Mouse (Mus musculus) common myeloid progenitor, adult 5-6 weeks (primary cell): ENCODE data around the gene Gfi1. TPM values are rescaled to one million over a fixed set of nuclear protein-coding genes. Genes with fewer than 3 reads are reported as not detected.
A peak's percentile ranks its signal among the peaks of the same experiment; 100 is the strongest.

Source experiments
- ATAC-seq: replicated peaks from 2 replicates; pipeline ENCODE4 v1.8.0; 2016; ENCODE audit warnings: low read depth, mild to moderate bottlenecking, moderate TSS enrichment, inconsistent platforms; ENCODE audit not compliant: poor library complexity, severe bottlenecking
- total RNA-seq: library from RNA; stranded (forward); fragments of 200-1000, 187-1606 nt; gene quantifications from 2 replicates; pipeline ENCODE4 v1.2.3, GENCODE M21; 2017

Gfi1 gene
- total RNA-seq = 9.0 and 9.8 TPM in 2 replicates

DNA sequence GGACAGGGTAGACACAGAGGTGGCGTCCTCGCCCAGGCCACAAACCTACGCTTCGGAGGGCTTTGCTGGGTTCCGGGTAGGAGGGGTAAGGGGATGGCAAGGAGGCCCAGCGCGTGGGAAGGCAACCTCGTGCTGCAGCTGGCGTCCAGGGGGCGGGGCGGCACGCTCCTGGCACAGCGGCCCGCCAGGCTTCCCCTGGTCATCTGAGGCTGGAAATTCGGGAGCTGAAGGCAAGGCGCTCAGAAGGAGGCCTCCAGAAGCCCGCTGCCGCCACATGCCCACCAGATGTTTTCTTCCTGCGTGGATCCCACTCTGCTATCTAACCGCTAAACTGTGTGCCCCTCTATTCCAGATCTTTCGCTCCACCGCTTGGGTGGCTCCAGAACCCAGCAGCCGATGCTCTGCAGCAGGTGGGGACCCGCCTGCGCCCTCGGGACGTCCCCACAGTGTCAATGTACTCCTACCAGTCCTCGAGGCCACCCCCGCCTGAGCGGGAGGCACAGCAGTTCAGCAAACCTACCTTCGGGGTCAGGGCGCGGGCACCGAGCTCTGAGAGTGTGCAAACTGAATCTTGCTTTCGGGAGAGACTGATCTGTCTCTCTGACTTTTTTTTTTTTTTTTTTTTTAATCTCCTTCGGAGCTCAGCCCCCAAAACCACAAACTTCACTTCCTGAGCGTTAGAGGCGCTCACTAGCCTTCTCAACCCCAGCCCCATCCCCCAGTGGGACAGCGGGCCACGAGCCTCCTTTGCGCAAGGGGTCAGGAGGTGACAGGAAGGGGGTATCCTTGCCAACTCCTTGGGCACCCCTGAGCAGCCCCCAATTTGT lies at the start of gene Gfi1:
Gene Gfi1 (minus strand): TSS at position 602 of the 827 bp plus-strand sequence.
- peak; percentile 52 for ATAC-seq

DNA sequence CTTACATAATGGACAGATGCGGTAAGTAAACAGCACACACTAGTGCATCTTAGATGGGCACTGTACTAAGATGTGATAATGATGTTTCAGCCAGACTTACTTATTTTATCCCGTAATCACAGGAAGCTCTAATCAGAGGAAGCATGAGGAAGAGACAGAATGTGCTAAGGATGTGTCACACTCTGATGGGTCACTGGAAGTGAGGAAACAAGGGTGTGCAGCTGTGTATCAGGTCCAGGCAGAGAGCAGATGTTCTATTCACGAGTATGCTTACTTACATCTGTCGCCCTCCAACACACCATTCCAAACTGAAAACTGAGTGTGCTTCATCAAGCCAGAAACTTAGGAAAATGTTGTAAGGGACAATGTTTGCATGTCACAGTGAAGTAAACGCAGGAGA lies 46.2 kb upstream of the Gfi1 start:
- ATAC-seq = 0 out of 2 replicates have a peak, but pooled peaks have one; percentile 17

DNA sequence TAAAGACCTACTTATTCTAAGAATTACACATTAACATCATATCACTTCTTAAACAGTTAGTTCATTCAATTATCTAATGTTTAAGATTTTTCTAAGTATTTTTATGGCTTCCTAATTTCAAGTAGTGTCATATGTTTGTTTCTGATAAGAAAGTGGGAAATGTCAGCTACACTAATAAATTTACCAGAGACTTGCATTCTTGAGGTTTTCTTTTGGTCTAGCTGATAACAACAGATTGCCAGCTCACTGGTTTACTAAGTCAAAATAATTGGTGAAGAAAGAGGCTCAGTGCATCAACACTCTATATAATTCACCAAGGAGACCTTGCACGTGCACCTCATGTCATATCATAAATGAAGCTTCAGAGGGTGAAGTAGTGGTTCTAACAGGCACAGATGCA lies 42.4 kb upstream of the Gfi1 start:
- ATAC-seq = peak; percentile 78

DNA sequence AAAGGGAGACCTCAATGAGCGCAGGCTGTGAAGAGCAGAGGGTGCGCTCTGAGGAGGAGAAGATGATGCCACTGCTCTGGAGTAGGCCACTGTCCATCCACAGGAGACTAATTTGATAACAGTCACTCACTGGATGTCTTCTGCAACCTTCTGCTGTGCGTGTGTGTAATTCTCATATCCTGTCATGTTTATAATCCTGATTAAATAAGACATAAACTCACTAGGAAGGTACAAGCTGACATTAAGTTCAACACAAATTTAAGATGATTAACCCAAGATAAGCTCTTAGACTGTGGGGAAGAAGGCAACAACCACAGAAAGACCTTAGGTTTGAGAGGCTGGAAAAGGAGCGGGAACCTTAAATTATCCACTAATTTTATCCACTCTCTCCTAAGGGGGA lies 40.1 kb upstream of the Gfi1 start:
- no peak for ATAC-seq

DNA sequence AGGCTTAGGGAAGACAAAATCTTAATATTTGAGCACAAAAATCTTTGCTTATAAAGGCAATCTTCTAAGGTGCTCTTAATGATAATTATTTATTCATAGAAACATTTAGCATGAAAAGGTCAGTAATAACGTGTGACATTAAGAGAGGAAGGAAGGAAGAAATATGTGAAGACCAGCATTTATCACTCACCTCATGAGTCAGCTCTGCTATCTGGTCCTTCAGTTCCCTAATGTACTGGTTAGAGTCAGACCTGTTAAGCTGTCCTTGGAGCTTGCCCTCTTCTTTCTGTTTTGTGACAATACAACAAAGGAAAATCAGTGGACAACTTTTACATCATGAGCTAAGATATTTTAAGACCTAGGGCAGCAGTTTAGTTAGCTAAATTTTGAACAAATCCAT lies 38.6 kb upstream of the Gfi1 start:
- ATAC-seq = no peak

DNA sequence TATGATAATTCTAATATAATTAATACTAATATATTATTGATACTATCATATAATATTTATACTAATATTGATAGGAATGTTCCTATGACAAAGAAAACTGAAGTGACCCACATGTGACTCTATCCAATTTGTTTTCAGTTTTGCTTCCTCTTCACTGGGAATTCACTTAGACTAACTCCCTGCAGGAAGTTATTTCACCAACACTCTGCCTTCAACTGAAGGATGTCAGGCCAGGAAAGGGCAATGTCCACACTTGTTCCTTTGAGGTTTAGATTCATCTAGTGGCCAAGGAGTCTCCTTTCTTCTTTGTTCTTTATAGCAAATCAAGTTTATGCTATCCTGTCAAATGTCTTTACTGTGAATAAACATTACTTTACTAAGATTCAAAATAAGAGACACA lies 37.8 kb upstream of the Gfi1 start:
- ATAC-seq = no peak

DNA sequence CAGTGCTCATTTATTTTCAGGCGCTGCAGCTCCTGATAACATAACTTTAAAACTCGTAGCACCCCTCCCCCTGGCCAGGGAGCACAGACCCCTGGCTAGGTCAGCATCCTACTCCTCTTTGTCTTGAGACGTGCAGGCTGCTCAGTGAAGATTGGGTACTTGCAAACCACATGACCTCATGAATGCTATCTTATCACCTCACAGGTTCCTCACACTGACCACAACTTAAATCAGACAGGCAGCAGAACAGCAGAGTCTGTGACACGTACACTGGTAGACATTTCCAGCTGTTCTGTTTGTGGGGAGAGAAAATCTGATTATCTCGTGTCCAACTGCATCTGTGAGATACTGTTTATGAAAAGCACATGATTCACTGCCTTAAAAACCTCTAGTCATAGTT lies 33.3 kb upstream of the Gfi1 start:
- ATAC-seq = peak; percentile 97

DNA sequence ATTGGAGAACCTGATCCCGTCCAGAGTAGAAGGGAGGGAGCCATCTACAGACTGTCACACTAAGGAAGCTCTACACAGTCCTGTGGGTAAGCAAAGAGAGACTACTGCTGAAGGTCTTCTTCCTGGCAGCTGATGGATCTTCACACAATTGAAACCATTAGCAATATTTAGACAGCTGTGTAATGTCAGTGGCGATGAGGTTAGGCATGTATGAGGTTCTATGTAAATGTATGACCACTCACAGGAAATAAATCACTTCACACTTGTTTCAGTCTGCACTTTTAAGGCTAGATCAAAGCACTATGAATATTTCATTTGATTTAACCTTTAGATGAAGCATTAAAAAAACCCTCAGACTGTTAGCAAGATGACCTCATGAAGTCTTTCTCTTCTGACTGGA lies 30.2 kb upstream of the Gfi1 start:
- no peak for ATAC-seq

DNA sequence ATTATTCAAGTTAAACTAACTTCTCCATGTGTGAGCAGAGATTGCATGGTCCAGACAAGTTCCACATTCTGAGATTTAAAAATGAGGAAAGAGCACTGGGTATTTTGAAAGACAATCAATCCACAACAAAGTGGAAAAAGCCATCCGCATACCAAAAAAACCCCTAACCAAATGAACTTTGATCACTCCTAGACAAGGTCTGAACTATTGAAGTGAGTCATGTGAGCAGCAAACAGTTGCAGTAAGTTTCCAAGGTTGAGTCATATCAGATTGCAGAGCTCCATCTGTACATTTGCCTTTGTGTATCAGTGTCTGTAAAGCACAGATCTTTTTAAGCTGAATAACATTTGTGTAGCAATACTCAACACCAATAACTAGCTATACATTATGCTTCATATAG lies 28.9 kb upstream of the Gfi1 start:
- ATAC-seq = no peak

DNA sequence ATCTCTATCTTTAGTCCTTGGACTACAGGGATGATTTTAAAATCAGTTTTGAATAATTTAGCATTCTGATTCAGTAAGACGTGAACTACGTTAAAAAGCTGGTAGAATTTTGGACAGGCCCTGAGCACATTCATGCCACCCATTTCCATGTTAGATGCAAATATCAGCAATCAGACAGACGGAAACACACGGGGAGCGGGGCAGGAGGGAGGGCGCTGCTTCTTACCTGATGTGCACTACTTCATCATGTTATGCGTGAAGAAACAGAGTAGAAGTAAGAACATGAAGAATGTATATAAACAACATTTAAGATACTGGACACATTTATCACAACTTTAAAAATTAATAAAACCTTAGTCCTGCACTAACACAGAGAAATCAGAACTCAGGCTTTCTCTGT lies 27.8 kb upstream of the Gfi1 start:
- ATAC-seq = no peak

DNA sequence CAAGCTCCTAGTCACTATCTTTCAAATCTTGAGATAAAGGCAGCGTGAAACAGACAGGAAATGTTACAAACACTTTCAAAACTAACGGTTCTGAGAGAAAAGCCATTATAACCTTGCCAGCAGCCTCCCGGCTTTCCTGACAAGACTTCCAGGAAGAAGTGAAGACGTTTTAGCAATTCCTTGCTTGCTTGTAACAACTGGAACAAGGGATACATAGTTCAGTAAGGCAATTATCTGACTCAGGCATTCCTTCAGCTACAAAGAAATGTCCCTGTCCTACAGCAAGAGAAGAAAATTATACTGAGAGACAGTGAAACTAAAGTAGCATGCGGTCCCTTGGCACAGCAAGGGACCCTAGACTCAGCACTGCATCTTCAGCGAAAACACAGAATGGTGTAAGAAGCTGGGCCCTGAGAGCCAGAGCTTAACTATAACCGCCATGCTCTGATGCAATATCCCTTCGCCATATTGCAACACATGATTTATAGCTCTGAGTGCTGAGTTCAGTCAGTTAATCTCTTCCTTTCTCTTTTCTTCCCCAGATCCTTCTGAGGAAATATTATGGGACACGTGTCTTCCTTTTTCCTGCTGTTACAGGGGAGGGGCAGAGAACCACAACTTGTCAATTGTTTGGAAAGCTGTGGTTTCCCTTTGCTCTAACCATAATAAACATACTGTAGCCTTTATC lies 23.5 kb upstream of the Gfi1 start:
- ATAC-seq = peak; percentile 95

DNA sequence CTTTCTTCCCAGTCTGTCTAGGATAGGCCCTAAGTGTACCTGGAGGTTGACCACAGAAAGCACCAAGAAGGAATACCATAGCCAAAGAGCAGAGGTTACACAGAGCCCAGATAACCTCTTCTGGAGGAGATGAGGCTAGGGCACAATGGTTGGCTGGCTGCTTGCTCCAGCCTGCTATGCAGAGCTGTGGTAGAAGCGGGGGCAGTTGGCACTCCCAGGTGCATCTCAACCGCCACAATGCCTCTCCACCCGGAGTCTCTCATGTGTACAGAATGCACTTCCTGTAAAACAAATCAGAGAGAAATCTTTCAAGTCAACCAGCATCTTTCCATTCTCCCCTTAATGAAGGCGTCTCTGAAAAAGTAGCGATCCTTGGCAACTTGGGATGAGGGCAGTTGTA lies 13.2 kb upstream of the Gfi1 start:
- no peak for ATAC-seq

DNA sequence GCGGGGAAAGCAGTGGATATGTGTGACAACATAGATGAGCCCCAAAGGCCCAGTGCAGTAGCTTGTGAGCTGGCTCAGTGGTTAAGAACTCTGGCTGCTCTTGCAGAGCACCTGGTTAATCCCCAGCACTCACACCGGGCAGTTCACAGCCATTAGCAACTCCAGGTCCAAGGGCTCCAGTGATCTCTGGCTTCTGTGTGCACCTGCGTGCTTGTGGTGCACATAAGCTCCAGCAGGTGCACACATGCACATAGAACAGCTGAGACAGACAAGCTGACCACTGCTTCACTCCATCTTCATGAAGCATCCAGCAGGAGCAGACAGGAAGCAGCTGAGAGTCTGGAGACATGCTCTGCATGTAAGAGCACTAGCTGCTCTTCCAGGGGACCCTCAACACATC lies 12.5 kb upstream of the Gfi1 start:
- ATAC-seq = no peak

DNA sequence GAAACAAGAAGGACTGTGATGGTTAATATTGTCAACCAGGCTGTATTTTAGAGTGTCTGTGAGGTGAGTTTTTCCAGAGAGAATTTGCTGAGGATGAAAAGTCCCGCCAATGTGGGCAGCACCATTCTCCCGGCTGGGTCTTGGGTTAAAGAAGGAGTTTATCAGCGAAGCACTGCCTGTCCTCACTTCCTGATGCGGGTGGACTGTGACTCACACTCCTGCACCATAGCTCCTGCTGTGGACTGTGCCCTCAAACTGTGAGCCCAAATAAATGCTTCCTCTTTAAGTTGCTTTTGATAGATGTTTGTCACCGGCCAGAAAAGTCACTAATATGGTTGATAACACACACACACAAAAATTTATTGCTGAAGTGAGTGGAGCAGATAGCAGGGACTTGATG lies 10.3 kb upstream of the Gfi1 start:
- ATAC-seq = no peak

DNA sequence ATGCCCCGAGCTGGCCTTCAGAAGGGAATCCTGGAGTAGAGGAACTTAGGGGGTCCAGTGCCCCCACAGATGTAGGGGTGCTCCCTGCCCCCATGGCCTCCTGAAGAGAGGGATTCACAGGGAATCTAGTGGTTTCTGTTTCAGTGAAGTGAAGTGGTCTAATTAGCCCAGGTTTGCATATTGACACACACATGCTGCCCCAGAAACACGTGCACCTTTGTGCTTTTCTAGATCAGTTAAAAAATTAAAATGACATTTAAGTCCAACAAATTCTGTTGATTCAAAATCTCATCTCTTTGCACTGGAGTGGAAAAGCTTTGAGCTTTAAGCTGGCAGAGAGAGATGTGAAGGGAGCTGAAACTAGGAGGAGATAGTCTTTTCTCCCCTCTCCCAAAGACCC lies 6.0 kb upstream of the Gfi1 start:
- ATAC-seq = no peak

DNA sequence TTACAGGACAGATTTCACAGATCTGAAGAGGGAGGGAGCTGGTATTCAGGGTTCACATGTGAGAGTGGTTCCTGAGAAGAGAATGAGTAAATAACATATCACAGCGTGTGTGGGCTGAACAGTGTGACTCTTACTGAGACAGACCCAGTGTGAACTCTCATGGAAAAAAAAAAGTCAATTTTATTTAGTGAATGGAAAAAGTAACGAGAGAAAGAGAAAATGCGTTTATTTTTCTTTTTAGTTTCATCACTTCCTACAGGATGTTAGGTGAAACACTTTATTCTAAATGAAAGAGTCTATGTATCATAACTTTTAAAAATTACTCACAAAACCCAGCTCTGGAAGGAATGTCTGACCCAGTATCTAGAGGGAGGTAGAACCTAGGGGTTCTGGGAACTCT lies 5.6 kb upstream of the Gfi1 start:
- ATAC-seq = no peak

DNA sequence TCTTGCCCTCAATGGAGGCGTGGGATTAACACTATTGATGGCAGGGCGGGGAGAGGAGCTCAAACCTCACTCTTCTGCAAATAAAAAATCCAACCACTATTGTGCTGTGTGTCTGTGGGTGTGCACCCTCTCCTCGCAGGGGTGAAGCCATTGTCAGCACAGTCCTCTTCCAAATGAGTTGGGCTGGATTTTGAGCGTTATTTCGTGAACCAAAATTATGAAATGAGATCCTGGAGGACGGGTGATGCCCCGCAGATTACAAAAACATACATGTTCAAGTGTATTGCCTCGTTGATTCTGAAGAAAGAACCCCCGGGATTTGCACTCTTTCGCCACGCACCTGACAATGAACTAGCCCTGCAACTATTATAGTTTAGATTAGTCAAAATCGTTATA lies 1.2 kb upstream of the Gfi1 start:
- no peak for ATAC-seq

DNA sequence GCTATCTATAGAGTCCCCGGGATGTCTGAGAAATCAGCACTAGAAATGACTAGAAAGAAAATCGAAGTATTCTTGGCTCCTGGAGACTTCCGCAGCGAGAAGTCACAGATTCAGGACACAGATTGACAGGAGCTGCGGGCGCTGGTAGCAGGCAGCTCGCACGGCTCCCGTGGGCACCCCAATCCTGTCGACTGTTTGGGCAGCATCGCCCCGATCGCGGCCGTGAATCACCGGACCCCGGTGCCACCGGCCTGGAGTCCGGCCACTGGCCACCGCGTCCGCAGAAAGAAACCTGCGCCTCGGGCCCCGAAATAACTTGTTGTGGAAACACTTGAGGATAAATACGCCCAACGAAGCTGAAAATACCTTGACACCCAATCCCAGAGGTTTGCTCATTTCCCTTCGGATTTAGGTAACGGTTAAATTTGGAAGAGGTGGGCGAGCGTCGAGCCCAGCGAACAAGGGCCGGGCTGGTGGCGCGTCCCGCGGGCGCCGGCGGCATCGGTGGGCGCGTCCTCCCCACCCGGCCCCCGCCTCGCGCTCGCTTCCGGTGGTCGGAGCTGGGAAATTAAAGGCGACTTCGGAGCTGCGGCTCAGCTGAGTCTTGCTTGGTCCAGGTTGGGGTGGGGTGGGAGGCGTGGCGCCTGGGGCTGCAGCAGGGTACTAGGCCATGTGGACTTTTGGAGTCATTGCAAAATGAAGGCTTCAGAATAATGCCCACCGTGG lies 608 bp upstream of the Gfi1 start:
- peak; percentile 26 for ATAC-seq

DNA sequence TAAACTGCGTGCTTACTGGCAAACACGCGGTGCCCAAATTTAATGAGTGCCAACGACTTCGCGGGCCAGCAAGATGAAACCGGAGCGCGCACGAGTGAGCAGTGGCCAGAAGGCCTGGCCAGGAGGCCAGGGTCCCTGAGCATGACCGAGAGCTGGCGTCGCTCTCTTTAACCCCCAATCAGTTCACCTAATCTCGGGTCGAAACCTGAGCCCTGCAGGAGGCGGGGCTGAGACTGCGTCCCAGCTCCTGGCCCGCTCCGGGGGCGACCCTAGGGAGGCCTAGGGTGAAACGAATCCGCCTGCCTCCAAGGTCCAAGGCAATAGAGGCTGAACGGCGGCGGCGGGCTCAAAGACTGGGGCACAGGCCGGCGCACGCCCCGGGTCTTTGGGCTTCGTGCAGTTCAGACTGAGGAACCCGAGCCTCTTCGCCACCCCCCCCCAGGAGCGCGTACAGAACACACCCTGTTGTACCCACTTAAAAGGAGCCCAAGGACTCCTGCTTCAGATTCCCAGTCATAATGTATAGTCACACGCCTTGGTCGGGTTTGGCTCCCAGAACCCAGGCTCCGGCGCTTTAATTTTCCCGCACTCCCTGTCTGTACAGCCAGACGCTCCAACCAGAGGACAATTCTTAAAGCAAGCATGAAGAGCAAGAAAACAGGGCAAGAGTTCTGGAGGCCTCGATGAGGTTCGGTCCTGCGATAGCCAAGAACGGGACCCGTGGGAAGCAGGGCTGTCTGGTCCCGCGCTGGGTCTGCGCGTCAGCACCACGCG lies 988 bp downstream of the Gfi1 start:
- ATAC-seq = 0 out of 2 replicates have a peak, but pooled peaks have one; percentile 10
